Mouse (Mus musculus) megakaryocyte, embryonic 14.5 days (primary cell): ENCODE measurements around the gene Six6.

Experiments
- FLI1 ChIP-seq: IDR thresholded peaks from 2 replicates; pipeline ENCODE4 v1.6.1; 2012; ENCODE audit warnings: low read length, inconsistent platforms, mixed read lengths
- GATA1 ChIP-seq: IDR thresholded peaks from 3 replicates; pipeline ENCODE4 v1.6.1; 2012; ENCODE audit warnings: mixed read lengths, low read length, inconsistent platforms, borderline replicate concordance

DNA sequence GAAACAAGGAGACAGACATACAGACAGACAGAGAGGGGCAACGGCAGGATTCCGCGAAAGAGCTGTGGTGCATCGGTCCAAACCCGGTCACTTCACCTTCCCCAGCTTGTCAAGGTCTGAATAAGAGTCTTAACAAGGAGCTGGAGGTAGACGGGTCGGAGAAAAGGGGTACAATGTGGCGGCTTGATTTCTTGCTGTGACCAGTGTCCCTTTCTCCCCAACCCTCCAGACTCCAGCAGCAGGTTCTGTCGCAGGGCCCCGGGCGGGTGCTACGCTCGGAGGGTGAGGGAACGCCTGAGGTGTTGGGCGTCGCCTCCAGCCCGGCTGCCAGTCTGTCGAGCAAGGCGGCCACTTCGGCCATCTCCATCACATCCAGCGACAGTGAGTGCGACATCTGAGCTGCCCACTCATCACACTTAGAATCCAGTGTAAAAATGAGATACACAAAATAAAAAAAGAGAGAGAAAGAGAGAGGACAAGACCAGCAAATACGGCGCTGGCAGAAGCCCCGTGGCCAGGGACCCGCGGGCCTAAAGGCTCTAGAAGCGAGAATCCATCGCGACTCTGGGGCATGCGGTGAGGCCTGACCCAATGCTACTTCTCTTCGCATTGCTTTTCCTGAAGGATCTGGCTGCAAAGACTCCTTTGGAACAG is 1.8 kb downstream of the Six6 start:
- TF ChIP-seq GATA1 (no peak), FLI1 (no peak)
